Mouse (Mus musculus) erythroblast, embryonic 14.5 days (primary cell): ENCODE data around the gene Meis2. TPM values are rescaled to one million over a fixed set of nuclear protein-coding genes. Genes with fewer than 3 reads are reported as not detected.

Experiments
- H3K27me3 ChIP-seq: 2 replicates; pipeline ENCODE4 v1.6.1; 2012; ENCODE audit warnings: inconsistent platforms; ENCODE audit not compliant: control insufficient read depth
- H3K36me3 ChIP-seq: 2 replicates; pipeline ENCODE4 v1.6.1; 2012; ENCODE audit warnings: mild to moderate bottlenecking, inconsistent platforms; ENCODE audit not compliant: control insufficient read depth
- H3K4me1 ChIP-seq: 2 replicates; pipeline ENCODE4 v1.6.1; 2012; ENCODE audit warnings: inconsistent platforms; ENCODE audit not compliant: control insufficient read depth
- H3K4me3 ChIP-seq: replicated peaks from 2 replicates; pipeline ENCODE3; 2012; ENCODE audit warnings: moderate library complexity, mild to moderate bottlenecking, inconsistent platforms
- H3K9me3 ChIP-seq: 2 replicates; pipeline ENCODE4 v1.6.1; 2012; ENCODE audit warnings: low read length, inconsistent platforms, mixed read lengths; ENCODE audit not compliant: control insufficient read depth
- GATA1 ChIP-seq: IDR thresholded peaks from 2 replicates; pipeline ENCODE4 v1.6.1; 2012; ENCODE audit warnings: low read length, inconsistent platforms, mixed read lengths
- TAL1 ChIP-seq: IDR thresholded peaks from 3 replicates; pipeline ENCODE4 v1.6.1; 2012; ENCODE audit warnings: low read length, inconsistent platforms, mixed read lengths
- polyA plus RNA-seq: library from polyadenylated mRNA; stranded (reverse); fragments of >175 nt; gene quantifications from 2 replicates; pipeline ENCODE4 v1.2.3, GENCODE M21; 2012

The Meis2 gene
- polyA plus RNA-seq, 1 experiment = not detected

GRCm38 (mm10) chr2:115854007-115854827 lies 211.4 kb downstream of the Meis2 start:
- peaks cover 85% of the 10 kb centered on the region for H3K27me3 ChIP-seq

GRCm38 (mm10) chr2:115853221-115853620 lies 212.4 kb downstream of the Meis2 start:
- H3K4me1 ChIP-seq = no peaks in the 10 kb centered on the region
- H3K4me3 ChIP-seq = no peak overlapping the region
- H3K9me3 ChIP-seq = no peaks in the 10 kb centered on the region; the same call in 1 of the 2 replicates
- peaks cover 75% of the 10 kb centered on the region for H3K27me3 ChIP-seq
- TF ChIP-seq GATA1 = no peak
- no peak for TF ChIP-seq TAL1
- H3K36me3 ChIP-seq = no peaks in the 10 kb centered on the region

More at GRCm38 (mm10) chr2:115854007-115854827, 211.4 kb downstream of the Meis2 start:
- TF ChIP-seq TAL1 (no peak), GATA1 (no peak)
- Histone ChIP-seq H3K4me1 (no peaks in the 10 kb centered on the region), H3K4me3 (no peak overlapping the region), H3K36me3 (no peaks in the 10 kb centered on the region), H3K9me3 (no peaks in the 10 kb centered on the region; the same call in 1 of the 2 replicates)

- H3K4me1 ChIP-seq = no peaks in the 10 kb centered on the region
- peaks cover 69% of the 10 kb centered on the region for H3K27me3 ChIP-seq
- H3K36me3 ChIP-seq = no peaks in the 10 kb centered on the region
- TF ChIP-seq GATA1 (no peak), TAL1 (no peak)
- H3K4me3 ChIP-seq = no peak overlapping the region
- no peaks in the 10 kb centered on the region; the same call in 1 of the 2 replicates for H3K9me3 ChIP-seq
These were observed 213.0 kb downstream of the Meis2 start for GRCm38 (mm10) chr2:115852615-115853014.

GRCm38 (mm10) chr2:115852109-115852508 lies 213.5 kb downstream of the Meis2 start:
- Histone ChIP-seq H3K4me1 (no peaks in the 10 kb centered on the region), H3K36me3 (no peaks in the 10 kb centered on the region), H3K4me3 (no peak overlapping the region), H3K9me3 (no peaks in the 10 kb centered on the region; the same call in 1 of the 2 replicates), H3K27me3 (peaks cover 64% of the 10 kb centered on the region)
- TF ChIP-seq GATA1 = no peak
- no peak for TF ChIP-seq TAL1

GRCm38 (mm10) chr2:115850961-115851360 lies 214.7 kb downstream of the Meis2 start:
- Histone ChIP-seq H3K36me3 (no peaks in the 10 kb centered on the region), H3K4me3 (no peak overlapping the region), H3K9me3 (no peaks in the 10 kb centered on the region; the same call in 1 of the 2 replicates), H3K4me1 (no peaks in the 10 kb centered on the region), H3K27me3 (peaks cover 53% of the 10 kb centered on the region)
- TF ChIP-seq GATA1 = no peak
- TF ChIP-seq TAL1 = no peak

GRCm38 (mm10) chr2:115842821-115843220 lies 222.8 kb downstream of the Meis2 start:
- TF ChIP-seq GATA1 (no peak), TAL1 (no peak)
- Histone ChIP-seq H3K27me3 (no peaks in the 10 kb centered on the region), H3K4me3 (no peak overlapping the region), H3K4me1 (no peaks in the 10 kb centered on the region), H3K36me3 (no peaks in the 10 kb centered on the region), H3K9me3 (no peaks in the 10 kb centered on the region)

- Histone ChIP-seq H3K4me1 (no peaks in the 10 kb centered on the region), H3K36me3 (no peaks in the 10 kb centered on the region), H3K9me3 (no peaks in the 10 kb centered on the region), H3K4me3 (no peak overlapping the region), H3K27me3 (no peaks in the 10 kb centered on the region)
- no peak for TF ChIP-seq GATA1
- no peak for TF ChIP-seq TAL1
These were observed 229.6 kb downstream of the Meis2 start for GRCm38 (mm10) chr2:115836034-115836433.

- H3K4me1 ChIP-seq = no peaks in the 10 kb centered on the region
- H3K36me3 ChIP-seq = no peaks in the 10 kb centered on the region
- TF ChIP-seq TAL1 (no peak), GATA1 (no peak)
- H3K4me3 ChIP-seq = no peak overlapping the region
- no peaks in the 10 kb centered on the region for H3K27me3 ChIP-seq
- H3K9me3 ChIP-seq = no peaks in the 10 kb centered on the region; the same call in 1 of the 2 replicates
These were observed 243.3 kb downstream of the Meis2 start for GRCm38 (mm10) chr2:115822361-115822760.

GRCm38 (mm10) chr2:115817959-115818358 lies 247.7 kb downstream of the Meis2 start:
- Histone ChIP-seq H3K9me3 (peaks cover 2% of the 10 kb centered on the region; the same call in 1 of the 2 replicates), H3K4me1 (no peaks in the 10 kb centered on the region), H3K27me3 (no peaks in the 10 kb centered on the region), H3K36me3 (no peaks in the 10 kb centered on the region), H3K4me3 (no peak overlapping the region)
- TF ChIP-seq GATA1 = no peak
- TF ChIP-seq TAL1 = no peak
